Mouse (Mus musculus) cerebellum, adult 2 months (tissue): ENCODE data around the gene Olfr922.

Source experiments
- CTCF ChIP-seq: fragments of 200-500 bp; IDR thresholded peaks from 2 replicates; pipeline ENCODE4 v1.5.1; 2011; ENCODE audit warnings: low read depth, mild to moderate bottlenecking, control low read depth, low read length, moderate library complexity, borderline replicate concordance; ENCODE audit not compliant: insufficient read depth
- POLR2A ChIP-seq: fragments of 200-500 bp; IDR thresholded peaks from 2 replicates; pipeline ENCODE4 v1.6.1; 2011; ENCODE audit warnings: low read length, control low read depth, borderline replicate concordance; ENCODE audit not compliant: insufficient read depth

DNA sequence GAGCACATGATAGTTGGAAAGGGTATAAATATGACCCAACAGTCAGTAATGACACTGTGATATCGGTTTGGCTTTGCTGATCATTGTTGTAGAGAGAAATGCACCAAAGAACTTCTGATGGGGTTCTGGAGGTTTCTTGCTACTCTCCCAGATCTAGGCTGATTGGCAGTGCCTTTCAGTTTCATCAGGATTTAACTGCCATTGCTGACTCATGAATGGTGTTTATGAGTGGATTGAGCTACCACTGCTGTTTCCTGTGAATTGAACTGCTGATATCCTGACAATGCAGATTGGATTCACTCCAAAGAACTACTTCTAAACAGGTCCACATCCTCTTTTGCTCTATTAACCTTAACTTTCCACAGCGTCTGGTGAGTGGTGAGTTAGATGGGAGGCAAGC, 21.7 kb upstream of the Olfr922 start:
- TF ChIP-seq CTCF (no peak), POLR2A (no peak)
